Mouse (Mus musculus): ENCODE data around the gene Eppin.

Eppin gene

GRCm38 (mm10) chr2:164560106-164560505 lies 33.3 kb downstream of the Eppin start:
- no peak for DNase-seq (ENCODE audit: low spot score in 2 of 2)

DNA sequence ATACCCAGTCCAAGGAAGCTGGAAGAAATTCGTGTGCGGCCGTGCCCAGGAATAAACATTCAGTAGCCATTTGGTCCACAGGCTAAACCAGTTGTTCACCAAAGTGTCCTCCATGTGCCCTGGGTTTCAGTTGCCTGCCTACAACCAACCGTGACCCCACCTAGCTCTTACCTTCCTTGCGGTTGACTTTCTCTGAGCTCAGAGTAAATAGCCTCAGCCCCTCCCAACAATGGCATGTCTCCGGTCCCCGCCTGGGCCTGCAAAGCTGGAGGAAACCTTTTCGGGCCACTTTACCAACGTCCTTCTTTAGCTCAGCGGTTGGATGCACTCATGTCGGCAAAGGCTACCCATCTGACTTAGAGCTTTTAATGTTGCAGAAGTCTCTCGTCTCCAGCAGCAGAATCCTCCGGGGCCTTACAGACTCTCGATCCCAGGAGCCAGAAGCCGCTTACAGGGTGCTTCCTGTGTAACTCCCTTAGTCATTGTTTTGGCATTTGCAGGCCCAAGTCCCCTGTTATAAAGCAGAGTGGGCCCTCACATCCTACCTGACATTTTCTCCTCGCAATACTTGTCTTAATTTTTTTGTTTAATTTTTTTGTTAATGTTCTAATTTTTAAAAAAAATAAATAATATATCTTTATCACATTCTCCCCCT lies 34.3 kb downstream of the Eppin start:
- no peak for DNase-seq (ENCODE audit: low spot score in 2 of 2)

GRCm38 (mm10) chr2:164558426-164558825 lies 35.0 kb downstream of the Eppin start:
- DNase-seq (ENCODE audit: low spot score in 2 of 2): peak in 1 of 2 experiments; percentile 16

DNA sequence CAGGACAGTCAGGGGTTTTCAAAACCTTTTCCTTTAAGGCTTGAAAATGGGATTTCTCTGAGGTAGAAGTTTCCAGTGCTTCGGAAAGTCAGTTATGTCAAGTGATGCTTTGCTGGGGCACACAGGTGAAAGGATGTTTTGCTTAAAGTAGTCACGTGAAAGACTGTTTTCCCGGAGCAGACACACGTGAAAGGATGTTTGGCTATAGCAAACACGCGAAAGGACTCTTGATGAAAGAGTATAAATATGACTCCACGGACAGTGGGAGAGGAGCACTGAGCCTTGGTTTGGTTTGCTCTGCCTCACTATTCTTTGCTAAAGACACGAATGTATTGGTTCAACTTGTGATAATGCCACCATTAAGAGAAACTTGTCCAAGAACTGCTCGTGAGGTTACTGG lies 41.9 kb downstream of the Eppin start:
- no peak for DNase-seq (ENCODE audit: low spot score in 2 of 2)

DNA sequence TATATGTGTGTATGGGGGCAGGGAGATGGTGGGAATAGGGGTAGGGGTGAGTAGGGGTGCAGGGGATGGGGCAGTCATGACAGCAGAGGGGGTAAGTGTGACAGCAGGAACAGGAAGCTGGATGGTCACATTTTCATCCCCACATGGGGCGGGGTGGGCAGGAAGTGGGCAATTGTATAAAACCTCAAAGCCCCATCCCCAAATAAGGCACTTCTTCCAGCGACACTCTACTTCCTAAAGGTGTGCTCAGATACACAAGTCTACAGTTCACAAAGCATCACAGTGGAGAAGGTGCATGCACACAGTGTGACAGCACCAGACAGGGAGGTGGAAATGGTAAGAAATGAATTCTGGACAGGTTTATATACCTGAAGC lies 42.5 kb downstream of the Eppin start:
- no peak for DNase-seq (ENCODE audit: low spot score in 2 of 2)

DNA sequence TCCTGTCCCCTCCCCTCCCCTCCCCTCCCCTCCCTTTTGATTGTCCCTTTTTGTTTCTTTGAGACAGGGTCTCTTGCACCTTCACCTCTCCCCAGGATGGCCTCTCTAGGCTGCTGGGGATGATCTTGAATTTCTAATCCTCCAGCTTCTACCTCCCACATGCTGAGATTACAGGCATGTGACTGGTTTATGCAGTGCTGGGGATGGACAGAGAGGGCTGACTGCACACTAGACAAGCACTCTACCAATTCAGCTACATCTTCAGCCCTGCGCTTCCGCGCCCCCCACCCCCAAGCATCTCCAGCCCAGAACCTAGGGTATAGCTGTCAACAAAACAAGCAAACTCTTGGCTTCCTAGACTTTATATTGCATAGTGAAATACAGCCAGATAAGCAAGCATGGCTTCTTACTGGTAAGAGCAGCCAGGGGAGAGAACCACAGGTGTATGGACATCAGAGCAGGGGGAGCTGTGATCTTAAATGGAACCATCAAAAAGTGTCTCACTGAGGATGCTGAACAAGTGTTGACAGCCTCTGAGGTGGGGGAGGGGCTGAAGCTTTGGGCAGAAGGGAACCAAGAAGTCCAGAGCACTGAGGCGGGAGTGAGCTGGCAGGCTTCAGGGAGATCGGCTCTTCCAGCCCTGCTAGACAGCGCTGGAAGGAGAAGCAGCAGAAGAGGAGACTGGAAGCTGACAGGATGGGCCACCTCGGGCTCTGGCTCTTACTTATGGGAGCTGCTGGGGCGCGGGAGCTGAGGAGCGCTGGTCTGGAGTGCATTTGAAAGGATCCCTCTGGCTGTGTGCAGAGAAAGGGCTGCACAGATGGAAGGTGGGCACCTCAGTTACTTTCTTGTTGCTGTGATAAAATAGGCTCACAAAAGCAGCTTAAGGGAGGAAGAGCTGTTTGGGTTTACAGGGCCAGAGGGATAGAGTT lies 43.2 kb downstream of the Eppin start:
- no peak for DNase-seq (ENCODE audit: low spot score in 2 of 2)

- DNase-seq (ENCODE audit: low spot score in 2 of 2): no peak
Measured at GRCm38 (mm10) chr2:164549338-164549737, 44.1 kb downstream of the Eppin start.

- no peak for DNase-seq (ENCODE audit: low spot score in 2 of 2)
Measured at GRCm38 (mm10) chr2:164544454-164545097, 48.8 kb downstream of the Eppin start.

DNA sequence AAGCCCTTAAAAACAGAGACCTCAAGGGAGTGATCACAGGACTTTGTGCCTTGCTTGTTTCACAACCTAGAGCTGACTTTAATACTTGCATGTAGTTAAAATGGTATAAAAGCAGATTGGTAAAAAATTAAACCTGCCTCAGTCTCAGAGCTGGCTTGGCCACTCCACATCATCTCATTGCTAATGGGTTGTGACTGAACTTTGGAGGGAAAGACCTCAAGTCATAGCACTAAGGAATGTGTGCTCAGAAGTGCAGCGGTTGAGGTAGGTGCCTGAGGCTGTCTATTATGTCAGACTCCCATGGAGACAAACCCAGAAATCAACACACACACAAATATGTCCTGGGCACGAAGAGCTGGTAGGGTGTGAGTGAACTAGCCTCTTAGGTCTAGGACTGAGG lies 49.6 kb downstream of the Eppin start:
- DNase-seq (ENCODE audit: low spot score in 2 of 2): no peak

DNA sequence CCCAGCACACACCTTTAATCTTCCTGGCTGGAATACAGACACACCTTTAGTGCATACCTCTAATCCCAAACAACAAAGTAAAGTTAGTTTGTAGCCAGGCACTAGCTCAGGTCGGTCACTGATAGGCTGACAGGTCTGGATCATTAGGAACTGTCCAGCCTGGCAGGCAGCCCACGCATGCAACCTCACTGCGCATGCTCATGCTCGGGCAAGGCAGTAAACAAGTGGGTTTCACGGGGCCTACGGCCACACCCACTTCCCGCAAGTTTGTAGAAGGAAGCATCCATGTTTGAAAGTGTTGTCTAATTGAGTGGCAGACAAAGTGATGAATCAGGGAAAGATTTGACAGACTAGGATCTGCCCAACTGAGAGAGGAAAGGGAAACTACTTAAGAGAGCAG lies 50.8 kb downstream of the Eppin start:
- DNase-seq (ENCODE audit: low spot score in 2 of 2): no peak

- DNase-seq (ENCODE audit: low spot score in 2 of 2): peak; percentile 16 to 49
Measured at GRCm38 (mm10) chr2:164542132-164542531, 51.3 kb downstream of the Eppin start.

- DNase-seq (ENCODE audit: low spot score in 2 of 2): no peak
Measured at GRCm38 (mm10) chr2:164540652-164541427, 52.6 kb downstream of the Eppin start.
